Mouse (Mus musculus) midbrain, embryonic 16.5 days (tissue): ENCODE measurements around the gene Reln. TPM values are rescaled to one million over a fixed set of nuclear protein-coding genes. Genes with fewer than 3 reads are reported as not detected.

Source experiments
- ATAC-seq: fragments of 200-750 bp; cut with Nextera tagmentation; 2 replicates; pipeline ENCODE4 v1.8.0; 2017; ENCODE audit warnings: moderate TSS enrichment
- H3K27ac ChIP-seq: fragments of 300-500 bp; sonication (generic); 2 replicates; pipeline ENCODE4 v1.5.1; 2014; ENCODE audit warnings: mild to moderate bottlenecking, low read length, mixed read lengths
- H3K27me3 ChIP-seq: fragments of 300-500 bp; sonication (generic); 2 replicates; pipeline ENCODE4 v1.6.1; 2014; ENCODE audit warnings: low read depth, low read length, mixed read lengths; ENCODE audit not compliant: control insufficient read depth, insufficient read depth
- H3K36me3 ChIP-seq: fragments of 300-500 bp; sonication (generic); 2 replicates; pipeline ENCODE4 v1.6.1; 2014; ENCODE audit warnings: mild to moderate bottlenecking, low read length, moderate library complexity, mixed read lengths; ENCODE audit not compliant: control insufficient read depth, insufficient read depth
- H3K4me1 ChIP-seq: fragments of 300-500 bp; sonication (generic); 2 replicates; pipeline ENCODE4 v1.6.1; 2014; ENCODE audit warnings: mild to moderate bottlenecking, low read length, mixed read lengths; ENCODE audit not compliant: control insufficient read depth, insufficient read depth
- H3K4me2 ChIP-seq: fragments of 300-500 bp; sonication (generic); 2 replicates; pipeline ENCODE4 v1.6.1; 2014; ENCODE audit warnings: mild to moderate bottlenecking, low read length, mixed read lengths
- H3K4me3 ChIP-seq: fragments of 300-500 bp; sonication (generic); 2 replicates; pipeline ENCODE4 v1.5.1; 2014; ENCODE audit warnings: low read depth, mild to moderate bottlenecking, low read length, moderate library complexity, mixed read lengths
- H3K9ac ChIP-seq: fragments of 300-500 bp; sonication (generic); 2 replicates; pipeline ENCODE4 v1.6.1; 2014; ENCODE audit warnings: low read depth, low read length, mixed read lengths
- H3K9me3 ChIP-seq: fragments of 300-500 bp; sonication (generic); replicated peaks from 2 replicates; pipeline ENCODE4 v1.6.1; 2014; ENCODE audit warnings: mild to moderate bottlenecking, low read length, mixed read lengths; ENCODE audit not compliant: control insufficient read depth, poor library complexity, severe bottlenecking
- WGBS: fragments of 180-500 bp; shearing (Covaris S2); extraction: QIAGEN DNeasy Blood & Tissue Kit; methylation state at CpG from one replicate; pipeline ENCODE4 v1.1.7; 2014; 5-methylcytosine and 5-hydroxymethylcytosine counted together
- polyA plus RNA-seq: library from polyadenylated mRNA; unstranded; fragments of >200 nt; fragmentation: Nextera tagmentation; extraction: Ambion mirVana; gene quantifications from 2 replicates; pipeline ENCODE4 v1.2.1, GENCODE M21; 2015

Reln gene
- polyA plus RNA-seq, 1 experiment from 2014 or later = 39.5 TPM

DNA sequence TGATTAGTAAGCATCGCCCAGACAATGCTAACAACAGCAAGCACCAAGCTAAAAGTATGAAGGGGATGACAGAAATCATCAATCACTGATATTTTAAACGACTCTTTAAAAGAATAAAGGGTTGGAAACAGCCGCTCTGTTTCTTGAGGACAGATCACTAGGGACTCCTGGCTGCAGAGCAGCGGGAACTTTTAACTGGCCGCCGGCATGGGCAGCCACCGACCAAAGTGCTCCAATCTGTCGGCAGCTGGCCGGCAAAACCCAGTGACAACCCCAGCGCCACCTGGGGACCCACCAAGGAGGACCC lies 1.0 kb downstream of the Reln start:
- H3K36me3 ChIP-seq = no peaks in the 10 kb centered on the region
- peak overlapping the region; percentile 90 for H3K4me2 ChIP-seq
- H3K27ac ChIP-seq = 0 out of 2 replicates have a peak overlapping the region, but pooled peaks have one; percentile 34
- no peak for ATAC-seq
- peaks cover 20% of the 10 kb centered on the region for H3K4me1 ChIP-seq
- H3K9me3 ChIP-seq = no peaks in the 10 kb centered on the region
- 2% methylated on average over 10 of the region's 10 CpGs for WGBS
- peaks cover 3% of the 10 kb centered on the region; the same call in 1 of the 2 replicates for H3K27me3 ChIP-seq
- peak overlapping the region; percentile 85 for H3K9ac ChIP-seq
- peak overlapping the region; percentile 75 for H3K4me3 ChIP-seq

DNA sequence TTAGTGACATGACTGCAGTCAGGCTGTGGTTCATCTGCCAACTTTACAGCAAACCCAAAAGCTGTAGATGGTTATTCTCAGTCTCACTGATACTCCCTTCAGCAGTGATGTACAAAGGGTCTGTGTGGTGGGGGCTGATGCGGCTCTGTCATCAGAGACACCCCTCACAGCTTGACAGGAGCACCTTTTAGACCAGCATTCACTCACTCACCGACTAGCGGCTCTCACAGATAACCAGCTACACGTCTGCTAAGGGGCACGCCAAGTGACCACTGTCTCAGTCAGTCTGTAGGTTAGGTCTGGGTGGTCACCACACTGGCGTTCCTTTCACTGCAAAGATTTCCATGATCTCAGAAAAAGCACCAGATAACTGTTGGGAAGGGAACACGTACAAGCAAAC lies 2.0 kb downstream of the Reln start:
- no peak for ATAC-seq
- Histone ChIP-seq H3K4me2 (peak overlapping the region; percentile 50), H3K27me3 (peaks cover 2% of the 10 kb centered on the region; the same call in 1 of the 2 replicates), H3K27ac (0 out of 2 replicates have a peak overlapping the region, but pooled peaks have one; percentile 28), H3K36me3 (no peaks in the 10 kb centered on the region), H3K9ac (no peak overlapping the region; the same call in 1 of the 2 replicates), H3K9me3 (no peaks in the 10 kb centered on the region), H3K4me3 (peak overlapping the region; percentile 28), H3K4me1 (peaks cover 20% of the 10 kb centered on the region)
- 61% methylated on average over 7 of the region's 7 CpGs for WGBS

DNA sequence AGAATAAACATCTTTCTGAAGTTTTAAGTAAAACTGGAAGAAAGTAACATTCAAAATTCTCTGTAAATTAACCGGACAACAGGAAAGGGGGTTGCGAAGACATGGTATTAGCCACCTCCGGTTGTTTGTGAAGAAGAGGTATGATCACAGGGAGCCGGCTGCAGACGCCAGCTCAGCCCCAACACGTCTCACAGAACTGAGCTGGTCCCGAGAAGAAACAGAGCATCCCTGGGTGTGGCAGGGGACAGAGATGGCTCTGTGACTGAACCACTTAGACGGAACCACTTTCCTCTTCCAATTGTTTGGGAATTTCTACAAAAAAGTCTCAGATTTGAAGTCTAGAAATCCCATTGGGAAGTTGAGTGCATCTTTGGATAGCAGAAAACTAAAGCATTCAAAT lies 3.5 kb downstream of the Reln start:
- Histone ChIP-seq H3K27me3 (no peaks in the 10 kb centered on the region; the same call in 1 of the 2 replicates), H3K4me2 (peak overlapping the region; percentile 21; the same call in 1 of the 2 replicates), H3K27ac (no peak overlapping the region), H3K4me3 (no peak overlapping the region), H3K9me3 (no peaks in the 10 kb centered on the region), H3K4me1 (peaks cover 17% of the 10 kb centered on the region), H3K9ac (no peak overlapping the region), H3K36me3 (no peaks in the 10 kb centered on the region)
- no peak for ATAC-seq
- 86% methylated on average over 8 of the region's 8 CpGs for WGBS

DNA sequence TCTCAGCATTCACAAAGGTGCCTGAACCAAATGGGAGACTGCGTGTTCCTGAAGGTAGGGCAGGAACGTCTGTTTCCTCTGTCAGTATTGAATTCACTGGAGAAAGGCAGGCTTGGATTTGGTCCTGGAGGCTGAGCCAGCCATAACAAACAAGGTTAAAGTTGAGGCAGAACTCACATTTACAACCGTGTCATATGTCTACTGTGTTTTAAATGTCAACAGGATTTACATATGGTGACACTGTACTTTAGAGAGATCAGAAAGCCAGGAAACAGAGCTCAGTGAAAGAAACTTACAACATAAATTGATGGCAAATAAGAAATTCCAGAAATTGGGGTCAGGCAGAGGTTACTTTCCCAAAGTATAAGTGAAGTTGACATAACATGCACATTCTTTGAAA lies 9.1 kb downstream of the Reln start:
- Histone ChIP-seq H3K27me3 (no peaks in the 10 kb centered on the region), H3K27ac (no peak overlapping the region), H3K4me1 (0 out of 2 replicates have a peak, but pooled peaks cover 2% of the 10 kb centered on the region), H3K4me3 (no peak overlapping the region), H3K9me3 (no peaks in the 10 kb centered on the region; the same call in 1 of the 2 replicates), H3K36me3 (no peaks in the 10 kb centered on the region), H3K9ac (no peak overlapping the region), H3K4me2 (no peak overlapping the region)
- 82% methylated on average over 3 of the region's 3 CpGs for WGBS
- no peak for ATAC-seq

DNA sequence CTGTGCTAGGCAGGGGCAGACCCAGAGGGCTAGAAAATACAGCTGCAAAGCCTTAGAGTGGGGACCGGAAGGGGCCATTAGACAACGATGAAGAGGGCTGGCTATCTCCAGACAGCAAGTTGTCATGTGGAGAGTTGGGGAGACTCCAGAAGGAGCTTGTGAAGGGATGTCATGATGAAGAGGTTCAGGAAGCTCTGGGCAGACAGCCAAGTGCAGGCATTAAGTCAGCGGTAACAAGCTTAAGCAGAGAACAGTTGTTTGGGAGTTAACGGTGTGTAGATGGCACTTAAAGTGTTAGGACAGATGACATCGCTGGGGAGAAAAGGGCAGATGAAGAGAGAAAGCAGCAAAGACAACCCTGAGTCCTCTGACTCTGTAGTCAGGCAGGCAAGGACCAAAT lies 13.7 kb downstream of the Reln start:
- Histone ChIP-seq H3K9me3 (no peaks in the 10 kb centered on the region; the same call in 1 of the 2 replicates), H3K9ac (no peak overlapping the region), H3K36me3 (no peaks in the 10 kb centered on the region), H3K4me2 (no peak overlapping the region), H3K27ac (peak overlapping the region; percentile 9; the same call in 1 of the 2 replicates), H3K4me3 (no peak overlapping the region), H3K4me1 (0 out of 2 replicates have a peak, but pooled peaks cover 2% of the 10 kb centered on the region), H3K27me3 (no peaks in the 10 kb centered on the region)
- peak; percentile 36; the same call in 1 of the 2 replicates for ATAC-seq
- WGBS = 58% methylated on average over 5 of the region's 5 CpGs

DNA sequence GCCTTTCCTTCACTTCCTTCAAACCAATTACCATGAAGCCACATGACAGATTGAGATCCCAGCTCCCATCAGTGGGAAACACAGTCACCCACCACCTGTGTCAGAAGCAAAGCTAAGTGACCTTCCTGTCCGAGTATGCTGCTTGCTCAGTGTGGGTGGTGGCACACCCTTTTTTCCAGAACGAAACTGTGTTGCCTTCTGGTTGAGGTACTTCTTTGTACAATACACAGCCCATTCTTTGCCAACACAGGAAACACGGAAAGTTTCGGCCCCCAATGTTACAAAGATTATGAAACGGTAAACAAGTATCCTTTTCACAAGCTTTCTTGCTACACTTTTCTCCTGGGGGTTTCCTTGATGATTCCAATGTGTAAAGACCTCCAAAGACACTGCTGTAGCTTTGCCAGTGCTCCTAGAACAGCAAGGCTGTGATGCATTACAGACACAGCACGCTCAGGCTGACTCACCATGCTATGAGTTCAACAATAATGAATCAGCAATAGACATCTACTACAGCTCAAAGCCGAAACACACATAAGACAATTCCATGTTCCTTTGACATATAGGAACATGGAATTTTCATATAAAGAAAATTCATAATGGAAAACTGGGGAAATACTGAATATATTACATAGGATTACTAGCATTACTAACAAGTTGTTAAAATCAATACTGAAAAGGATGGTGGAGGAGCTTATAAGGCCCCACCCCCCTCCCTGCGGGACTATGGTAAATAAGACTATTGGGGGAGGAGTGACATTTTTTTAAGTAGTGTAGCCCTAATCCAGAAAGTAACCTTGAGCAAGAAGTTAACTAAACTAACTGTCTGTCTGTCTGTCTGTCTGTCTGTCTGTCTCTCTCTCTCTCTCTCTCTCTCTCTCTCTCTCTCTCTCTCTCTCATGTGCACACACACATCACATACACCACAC lies 15.8 kb downstream of the Reln start:
- Histone ChIP-seq H3K4me2 (no peak overlapping the region), H3K36me3 (no peaks in the 10 kb centered on the region)
- WGBS = 92% methylated on average over 8 of the region's 8 CpGs

DNA sequence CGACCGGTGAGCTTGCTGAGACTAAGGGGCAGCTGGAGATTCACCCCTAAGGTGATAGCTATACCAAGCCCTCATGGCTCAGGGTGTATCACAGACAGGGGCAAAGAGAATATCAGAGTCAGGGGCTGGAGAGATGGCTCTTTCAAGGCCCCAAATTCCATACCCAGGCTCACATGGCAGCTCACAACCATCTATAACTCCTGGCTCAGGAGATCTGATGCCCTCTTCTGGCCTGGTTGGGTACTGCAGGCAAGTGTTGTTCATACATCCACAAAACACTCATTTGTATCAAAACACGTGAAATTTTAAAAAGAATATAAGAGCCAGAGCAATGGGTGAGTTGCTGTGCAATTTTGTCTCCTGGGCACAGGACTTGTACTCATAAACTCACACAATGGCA lies 17.3 kb downstream of the Reln start:
- no peak overlapping the region for H3K9ac ChIP-seq
- no peak overlapping the region for H3K4me2 ChIP-seq
- H3K27ac ChIP-seq = no peak overlapping the region
- no peaks in the 10 kb centered on the region for H3K27me3 ChIP-seq
- 0 out of 2 replicates have a peak, but pooled peaks cover 2% of the 10 kb centered on the region for H3K4me1 ChIP-seq
- no peaks in the 10 kb centered on the region for H3K9me3 ChIP-seq
- 81% methylated on average over 3 of the region's 3 CpGs for WGBS
- ATAC-seq = no peak
- H3K36me3 ChIP-seq = no peaks in the 10 kb centered on the region
- no peak overlapping the region for H3K4me3 ChIP-seq

More for the DNA sequence above, 15.8 kb downstream of the Reln start:
- no peak overlapping the region for H3K4me3 ChIP-seq
- ATAC-seq = no peak
- 0 out of 2 replicates have a peak, but pooled peaks cover 2% of the 10 kb centered on the region for H3K4me1 ChIP-seq
- H3K9ac ChIP-seq = no peak overlapping the region
- H3K27me3 ChIP-seq = no peaks in the 10 kb centered on the region
- no peak overlapping the region for H3K27ac ChIP-seq
- H3K9me3 ChIP-seq = no peaks in the 10 kb centered on the region; the same call in 1 of the 2 replicates

DNA sequence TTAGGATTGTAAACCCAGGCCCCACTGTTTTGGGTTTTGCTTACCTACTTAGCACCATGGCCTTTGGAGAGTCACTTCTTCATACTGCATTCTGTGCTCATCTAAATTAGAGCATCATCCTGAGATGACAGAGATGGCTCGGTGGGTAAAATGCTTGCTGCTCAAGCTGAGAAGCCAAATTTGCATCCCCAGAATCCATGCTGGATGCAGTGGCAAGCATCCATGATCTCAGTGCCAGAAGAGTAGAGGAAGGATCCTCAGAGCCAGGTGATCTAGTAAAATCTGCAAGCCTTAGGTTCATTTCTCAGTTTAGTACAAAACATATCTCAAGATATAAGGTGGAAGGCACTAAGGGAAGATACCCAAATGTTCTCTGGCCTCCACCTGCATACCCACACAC lies 20.7 kb downstream of the Reln start:
- Histone ChIP-seq H3K4me3 (no peak overlapping the region), H3K4me1 (no peaks in the 10 kb centered on the region), H3K9ac (no peak overlapping the region), H3K9me3 (no peaks in the 10 kb centered on the region), H3K4me2 (no peak overlapping the region), H3K27me3 (no peaks in the 10 kb centered on the region), H3K36me3 (no peaks in the 10 kb centered on the region), H3K27ac (no peak overlapping the region)
- ATAC-seq = no peak
- WGBS = 61% methylated on average over 1 of the region's 1 CpGs

DNA sequence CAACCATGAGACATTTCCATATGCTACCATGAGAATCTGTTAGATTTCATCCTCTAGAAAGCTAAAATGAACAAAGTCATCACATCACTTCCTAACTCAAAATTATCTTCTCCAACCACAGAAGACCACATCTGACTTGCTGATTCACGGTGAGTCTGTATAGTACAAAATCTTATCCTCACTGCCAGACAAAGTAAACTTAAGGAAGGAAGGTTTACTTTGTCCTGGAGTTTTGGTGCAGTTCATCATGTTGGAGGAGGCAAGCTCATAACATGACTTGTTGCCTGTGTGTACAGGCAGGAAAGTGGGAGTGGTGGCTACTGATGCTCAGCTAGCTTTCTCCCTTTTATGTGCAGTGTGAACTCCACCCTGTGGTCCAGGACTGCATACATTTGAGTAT lies 26.7 kb downstream of the Reln start:
- Histone ChIP-seq H3K9me3 (no peaks in the 10 kb centered on the region), H3K36me3 (no peaks in the 10 kb centered on the region), H3K4me2 (no peak overlapping the region), H3K9ac (no peak overlapping the region), H3K27me3 (no peaks in the 10 kb centered on the region), H3K27ac (no peak overlapping the region), H3K4me3 (no peak overlapping the region), H3K4me1 (no peaks in the 10 kb centered on the region)
- no peak for ATAC-seq
- 100% methylated on average over 1 of the region's 1 CpGs for WGBS
